Mouse (Mus musculus): ENCODE data around the gene Med15.

The Med15 gene

GRCm38 (mm10) chr16:17649925-17650605, 82.6 kb downstream of the Med15 start:
- no peak for DNase-seq (ENCODE audit: low read depth, low spot score)
- Histone ChIP-seq H3K36me3 (ENCODE audit: control insufficient read depth, insufficient read depth, low read length, poor library complexity, severe bottlenecking) (peaks cover 11% of the 10 kb centered on the region), H3K27me3 (ENCODE audit: control insufficient read depth, insufficient read depth, low read length, poor library complexity, severe bottlenecking) (no peaks in the 10 kb centered on the region)

- DNase-seq (ENCODE audit: low read depth, low spot score): no peak
- Histone ChIP-seq H3K27me3 (ENCODE audit: control insufficient read depth, insufficient read depth, low read length, poor library complexity, severe bottlenecking) (no peaks in the 10 kb centered on the region; the same call in 1 of the 2 replicates), H3K36me3 (ENCODE audit: control insufficient read depth, insufficient read depth, low read length, poor library complexity, severe bottlenecking) (peaks cover 5% of the 10 kb centered on the region)
Measured at GRCm38 (mm10) chr16:17647566-17648340, 84.9 kb downstream of the Med15 start.

GRCm38 (mm10) chr16:17647156-17647555, 85.5 kb downstream of the Med15 start:
- Histone ChIP-seq H3K36me3 (ENCODE audit: control insufficient read depth, insufficient read depth, low read length, poor library complexity, severe bottlenecking) (peaks cover 5% of the 10 kb centered on the region), H3K27me3 (ENCODE audit: control insufficient read depth, insufficient read depth, low read length, poor library complexity, severe bottlenecking) (no peaks in the 10 kb centered on the region; the same call in 1 of the 2 replicates)
- no peak for DNase-seq (ENCODE audit: low read depth, low spot score)

- Histone ChIP-seq H3K27me3 (ENCODE audit: control insufficient read depth, insufficient read depth, low read length, poor library complexity, severe bottlenecking) (no peaks in the 10 kb centered on the region; the same call in 1 of the 2 replicates), H3K36me3 (ENCODE audit: control insufficient read depth, insufficient read depth, low read length, poor library complexity, severe bottlenecking) (peaks cover under 1% of the 10 kb centered on the region)
- peak; percentile 76 for DNase-seq (ENCODE audit: low read depth, low spot score)
Measured at GRCm38 (mm10) chr16:17646310-17647114, 86.2 kb downstream of the Med15 start, which contains the start of gene Ccdc74a. Gene Ccdc74a (plus strand): TSS chr16:17646470.

GRCm38 (mm10) chr16:17643437-17643990, 89.2 kb downstream of the Med15 start:
- H3K27me3 ChIP-seq (ENCODE audit: control insufficient read depth, insufficient read depth, low read length, poor library complexity, severe bottlenecking): no peaks in the 10 kb centered on the region; the same call in 1 of the 2 replicates
- no peak for DNase-seq (ENCODE audit: low read depth, low spot score)
- H3K36me3 ChIP-seq (ENCODE audit: control insufficient read depth, insufficient read depth, low read length, poor library complexity, severe bottlenecking): peaks cover 8% of the 10 kb centered on the region

- no peak for DNase-seq (ENCODE audit: low read depth, low spot score)
- no peaks in the 10 kb centered on the region; the same call in 1 of the 2 replicates for H3K27me3 ChIP-seq (ENCODE audit: control insufficient read depth, insufficient read depth, low read length, poor library complexity, severe bottlenecking)
- H3K36me3 ChIP-seq (ENCODE audit: control insufficient read depth, insufficient read depth, low read length, poor library complexity, severe bottlenecking): peaks cover 10% of the 10 kb centered on the region
Measured at GRCm38 (mm10) chr16:17642311-17642710, 90.4 kb downstream of the Med15 start.

GRCm38 (mm10) chr16:17641301-17641700, 91.4 kb downstream of the Med15 start:
- Histone ChIP-seq H3K36me3 (ENCODE audit: control insufficient read depth, insufficient read depth, low read length, poor library complexity, severe bottlenecking) (peaks cover 10% of the 10 kb centered on the region), H3K27me3 (ENCODE audit: control insufficient read depth, insufficient read depth, low read length, poor library complexity, severe bottlenecking) (no peaks in the 10 kb centered on the region; the same call in 1 of the 2 replicates)
- DNase-seq (ENCODE audit: low read depth, low spot score): no peak

GRCm38 (mm10) chr16:17640706-17641105, 92.0 kb downstream of the Med15 start:
- H3K27me3 ChIP-seq (ENCODE audit: control insufficient read depth, insufficient read depth, low read length, poor library complexity, severe bottlenecking): no peaks in the 10 kb centered on the region; the same call in 1 of the 2 replicates
- no peak for DNase-seq (ENCODE audit: low read depth, low spot score)
- peaks cover 10% of the 10 kb centered on the region for H3K36me3 ChIP-seq (ENCODE audit: control insufficient read depth, insufficient read depth, low read length, poor library complexity, severe bottlenecking)

GRCm38 (mm10) chr16:17639951-17640350, 92.7 kb downstream of the Med15 start:
- no peak for DNase-seq (ENCODE audit: low read depth, low spot score)
- Histone ChIP-seq H3K36me3 (ENCODE audit: control insufficient read depth, insufficient read depth, low read length, poor library complexity, severe bottlenecking) (peaks cover 10% of the 10 kb centered on the region), H3K27me3 (ENCODE audit: control insufficient read depth, insufficient read depth, low read length, poor library complexity, severe bottlenecking) (no peaks in the 10 kb centered on the region; the same call in 1 of the 2 replicates)

- DNase-seq (ENCODE audit: low read depth, low spot score): no peak
- peaks cover 10% of the 10 kb centered on the region for H3K36me3 ChIP-seq (ENCODE audit: control insufficient read depth, insufficient read depth, low read length, poor library complexity, severe bottlenecking)
- H3K27me3 ChIP-seq (ENCODE audit: control insufficient read depth, insufficient read depth, low read length, poor library complexity, severe bottlenecking): no peaks in the 10 kb centered on the region; the same call in 1 of the 2 replicates
Measured at GRCm38 (mm10) chr16:17639081-17639480, 93.6 kb downstream of the Med15 start.

- Histone ChIP-seq H3K27me3 (ENCODE audit: control insufficient read depth, insufficient read depth, low read length, poor library complexity, severe bottlenecking) (no peaks in the 10 kb centered on the region; the same call in 1 of the 2 replicates), H3K36me3 (ENCODE audit: control insufficient read depth, insufficient read depth, low read length, poor library complexity, severe bottlenecking) (peaks cover 10% of the 10 kb centered on the region)
- DNase-seq (ENCODE audit: low read depth, low spot score): no peak
Measured at GRCm38 (mm10) chr16:17638036-17638628, 94.6 kb downstream of the Med15 start.

- DNase-seq (ENCODE audit: low read depth, low spot score): no peak
- H3K36me3 ChIP-seq (ENCODE audit: control insufficient read depth, insufficient read depth, low read length, poor library complexity, severe bottlenecking): peaks cover 10% of the 10 kb centered on the region
- no peaks in the 10 kb centered on the region for H3K27me3 ChIP-seq (ENCODE audit: control insufficient read depth, insufficient read depth, low read length, poor library complexity, severe bottlenecking)
Measured at GRCm38 (mm10) chr16:17637610-17638009, 95.1 kb downstream of the Med15 start.

GRCm38 (mm10) chr16:17636904-17637303, 95.8 kb downstream of the Med15 start:
- no peaks in the 10 kb centered on the region for H3K27me3 ChIP-seq (ENCODE audit: control insufficient read depth, insufficient read depth, low read length, poor library complexity, severe bottlenecking)
- DNase-seq (ENCODE audit: low read depth, low spot score): no peak

More at GRCm38 (mm10) chr16:17636904-17637303, 95.8 kb downstream of the Med15 start:
- peaks cover 14% of the 10 kb centered on the region for H3K36me3 ChIP-seq (ENCODE audit: control insufficient read depth, insufficient read depth, low read length, poor library complexity, severe bottlenecking)
